ENCODE assay signal across 9 mouse cellular contexts in the genomic region with DNA sequence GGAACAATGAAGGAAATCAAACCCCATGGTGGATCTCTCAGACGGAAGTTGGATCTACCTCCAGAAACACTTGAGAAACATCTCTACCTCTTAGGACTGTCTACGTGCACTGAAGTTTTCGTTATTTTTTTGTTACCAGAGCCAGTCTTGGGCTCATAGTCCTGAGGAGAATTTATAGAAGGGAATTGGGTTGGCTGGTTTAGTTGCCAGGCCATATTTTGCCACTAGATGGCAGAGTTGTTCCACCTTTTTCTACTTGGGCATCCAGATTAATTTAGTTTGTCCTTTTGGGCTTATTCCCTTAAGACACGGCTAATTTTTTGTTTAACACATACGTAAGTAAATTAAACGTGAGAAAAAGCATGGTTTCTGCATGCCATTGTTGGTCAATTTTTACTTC. TPM values are rescaled to one million over a fixed set of nuclear protein-coding genes. Genes with fewer than 3 reads are reported as not detected.
DNase-seq lines count a peak whose midpoint lies in the region; TF ChIP-seq lines count a peak whose summit lies in the region.
"Had no signal": no experiment of that assay in that cellular context is flagged by ENCODE, and none has a peak within 500 bp of the region (broad histone marks: within the 10 kb centered on the region; RNA-seq: fewer than 3 reads in every experiment).

No protein-coding gene starts in this region.

- no peak for TF ChIP-seq CTCF in lung, adult 2 months (IDR thresholded peaks at IDR 0.05; ENCODE audit: insufficient read depth, low read length)

- peaks cover 11% of the 10 kb centered on the region; the same call in 1 of the 2 replicates for H3K4me1 ChIP-seq in lung, adult 2 months (ENCODE audit: control insufficient read depth, insufficient read depth, low read length)

- 22% methylated on average over 6 of the region's 6 CpGs for WGBS in lung, adult 2 months

- H3K4me3 ChIP-seq in lung, adult 2 months (replicated peaks; ENCODE audit: extremely low read depth, low read depth, low read length) = no peak overlapping the region
- H3K4me3 ChIP-seq: hindbrain, embryonic 15.5 days had no signal

- peak; percentile 67 for DNase-seq in gastrocnemius, adult 18-20 months (ENCODE audit: low spot score)
- DNase-seq in gastrocnemius, postnatal 25 days = no peak
- peak; percentile 21 for DNase-seq in T-cell, adult 2 months (ENCODE audit: low spot score)
- DNase-seq in cerebellum, postnatal 25 days = peak; percentile 60 to 75
- DNase-seq in gastrocnemius, adult 8-10 months (ENCODE audit: low spot score in 2 of 2) = peak; percentile 14 to 21
- peak; percentile 79 for DNase-seq in kidney, postnatal 14 days
- peak; percentile 50 for DNase-seq in lung, adult 2 months
- DNase-seq in right cerebral cortex, adult 18-20 months = peak; percentile 63

- TF ChIP-seq POLR2A in lung, adult 2 months (IDR thresholded peaks at IDR 0.05; ENCODE audit: borderline replicate concordance, extremely low read depth, low read depth, low read length) = no peak

RNA-seq across cellular contexts. Expression of a gene that starts 37.1 kb away (rescaled TPM):
- 10 to 100 TPM; 28.1 to 28.7 TPM for total RNA-seq in gastrocnemius, adult 18-20 months (2021)
- total RNA-seq in gastrocnemius, postnatal 25 days (2021) = 10 to 100 TPM; 22.0 to 23.6 TPM
- 10 to 100 TPM; 32.3 to 40.8 (median 32.4) TPM for total RNA-seq in gastrocnemius, adult 8-10 months (2022)
- polyA plus RNA-seq in lung, adult 2 months (2012; rRNA removed) = 5.4 and 6.6 TPM in 2 replicates
